Mouse (Mus musculus) cerebellum, adult 2 months (tissue): ENCODE results near the gene Tent5c. TPM values are rescaled to one million over a fixed set of nuclear protein-coding genes. Genes with fewer than 3 reads are reported as not detected.

Source experiments
- DNase-seq, 2 experiments: peaks; one replicate each; pipeline ENCODE4 v3.0.0; 2021
- H3K27ac ChIP-seq: fragments of 200-500 bp; 2 replicates; pipeline ENCODE4 v1.5.1; 2012; ENCODE audit warnings: low read length, control low read depth, inconsistent platforms; ENCODE audit not compliant: insufficient read depth
- H3K27me3 ChIP-seq: fragments of 200-500 bp; 2 replicates; pipeline ENCODE4 v1.6.1; 2012; ENCODE audit warnings: inconsistent platforms, mild to moderate bottlenecking, low read length, moderate library complexity; ENCODE audit not compliant: control insufficient read depth, insufficient read depth
- H3K4me1 ChIP-seq: fragments of 200-500 bp; 2 replicates; pipeline ENCODE4 v1.6.1; 2011; ENCODE audit warnings: low read length; ENCODE audit not compliant: control insufficient read depth, insufficient read depth
- H3K4me3 ChIP-seq: fragments of 200-500 bp; replicated peaks from 2 replicates; pipeline ENCODE3; 2011; ENCODE audit warnings: mild to moderate bottlenecking, low read depth, low read length, control low read depth; ENCODE audit not compliant: insufficient read depth
- CTCF ChIP-seq: fragments of 200-500 bp; IDR thresholded peaks from 2 replicates; pipeline ENCODE4 v1.5.1; 2011; ENCODE audit warnings: low read depth, mild to moderate bottlenecking, control low read depth, low read length, moderate library complexity, borderline replicate concordance; ENCODE audit not compliant: insufficient read depth
- POLR2A ChIP-seq: fragments of 200-500 bp; IDR thresholded peaks from 2 replicates; pipeline ENCODE4 v1.6.1; 2011; ENCODE audit warnings: low read length, control low read depth, borderline replicate concordance; ENCODE audit not compliant: insufficient read depth
- WGBS: fragments of 180-500 bp; shearing (Covaris S2); methylation state at CpG from one replicate; pipeline ENCODE4 v1.1.7; 2018; 5-methylcytosine and 5-hydroxymethylcytosine counted together
- polyA plus RNA-seq: library from polyadenylated mRNA; depleted of rRNA; stranded (reverse); fragments of >200 nt; gene quantifications from 2 replicates; pipeline ENCODE4 v1.2.3, GENCODE M21; 2012

The Tent5c gene
- polyA plus RNA-seq, 1 experiment = 0.88 TPM

DNA sequence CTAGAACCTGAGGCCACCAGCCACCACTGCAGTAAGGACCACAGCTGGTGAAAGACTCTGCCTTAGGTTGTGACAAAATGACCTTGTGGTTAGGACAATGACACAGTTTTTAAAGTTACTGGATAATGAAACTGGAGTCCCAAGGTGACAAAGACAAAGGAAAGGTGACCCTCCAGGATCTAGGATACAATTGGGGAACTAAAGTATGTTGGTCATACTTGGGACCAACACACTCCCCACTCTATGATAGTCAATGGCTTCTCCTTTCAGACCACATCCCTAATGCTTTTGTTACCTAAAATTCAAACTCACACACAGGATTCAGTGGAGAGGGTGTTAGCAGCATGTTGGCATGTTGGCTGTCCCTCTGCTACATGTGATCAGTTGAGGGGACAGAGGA, 12.8 kb upstream of the Tent5c start:
- Histone ChIP-seq H3K4me3 (no peak overlapping the region), H3K4me1 (no peaks in the 10 kb centered on the region), H3K27ac (no peak overlapping the region), H3K27me3 (no peaks in the 10 kb centered on the region)
- no peak for DNase-seq
- no peak for TF ChIP-seq CTCF
- TF ChIP-seq POLR2A = no peak

DNA sequence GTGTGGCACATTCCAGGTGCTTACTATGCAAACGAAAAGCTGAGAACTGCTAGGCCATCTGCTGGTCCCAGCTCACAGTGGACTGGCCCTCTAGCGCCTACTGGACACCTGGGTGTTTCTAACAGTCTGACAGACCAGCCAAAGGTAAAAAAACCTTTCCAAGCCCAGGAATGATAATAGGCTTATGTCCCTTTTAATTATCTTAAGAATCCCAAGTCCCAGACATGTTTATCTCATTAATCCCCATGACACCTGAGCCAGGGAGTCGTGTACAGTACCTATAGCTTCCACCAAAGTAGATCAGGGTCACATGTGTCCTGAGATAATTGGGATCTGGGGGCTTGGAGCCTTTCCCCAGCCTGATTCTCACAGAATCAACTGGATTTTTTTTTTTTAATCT, 7.0 kb upstream of the Tent5c start:
- Histone ChIP-seq H3K4me1 (no peaks in the 10 kb centered on the region), H3K27ac (no peak overlapping the region), H3K27me3 (no peaks in the 10 kb centered on the region), H3K4me3 (no peak overlapping the region)
- 71% methylated on average over 3 of the region's 3 CpGs for WGBS
- TF ChIP-seq POLR2A (no peak), CTCF (no peak)
- DNase-seq = no peak

DNA sequence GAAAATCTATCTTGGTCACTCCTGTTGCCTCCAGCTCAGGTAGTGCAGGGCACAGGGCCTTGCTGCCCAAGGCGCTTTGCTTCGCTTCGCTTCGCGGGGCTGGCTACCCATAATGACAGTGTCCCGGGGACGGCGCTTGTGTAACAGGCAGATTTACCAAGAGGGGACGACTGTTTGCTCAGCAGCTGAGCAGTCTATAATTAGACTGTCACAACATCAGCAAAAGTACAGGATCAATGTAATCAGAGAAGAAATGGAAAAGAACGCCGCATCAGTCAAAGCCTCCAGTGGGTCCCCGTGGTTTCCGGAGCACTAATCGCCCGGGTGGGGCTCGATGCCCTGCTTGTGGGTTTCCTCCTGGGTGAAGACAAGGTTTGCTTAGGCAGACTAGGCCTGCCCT, 6.3 kb upstream of the Tent5c start:
- no peak for DNase-seq
- WGBS = 94% methylated on average over 16 of the region's 16 CpGs
- H3K4me1 ChIP-seq = no peaks in the 10 kb centered on the region
- H3K27me3 ChIP-seq = no peaks in the 10 kb centered on the region
- H3K27ac ChIP-seq = no peak overlapping the region
- no peak overlapping the region for H3K4me3 ChIP-seq
- TF ChIP-seq CTCF (no peak), POLR2A (no peak)

DNA sequence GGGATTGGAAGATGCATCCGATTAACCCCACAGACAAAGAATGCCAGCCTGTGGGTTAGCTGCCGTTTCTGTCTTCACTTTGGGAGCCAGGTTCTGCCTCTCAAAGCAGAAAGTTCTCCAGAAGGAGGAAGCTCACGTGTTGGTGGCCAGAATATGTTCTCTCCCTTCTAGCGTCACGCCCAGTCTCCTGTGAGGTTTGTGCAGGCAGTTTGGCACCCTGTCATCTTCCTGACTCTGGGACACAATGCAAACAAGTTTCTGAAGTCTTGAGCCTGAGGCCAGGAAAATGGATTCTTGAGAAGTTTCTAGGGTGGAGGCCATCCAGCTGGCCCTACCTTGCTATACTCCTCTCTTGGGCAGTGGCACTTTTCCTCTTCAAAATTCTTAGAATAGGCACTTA, 5.8 kb upstream of the Tent5c start:
- Histone ChIP-seq H3K4me1 (no peaks in the 10 kb centered on the region), H3K4me3 (no peak overlapping the region), H3K27me3 (no peaks in the 10 kb centered on the region), H3K27ac (no peak overlapping the region)
- DNase-seq = no peak
- TF ChIP-seq CTCF = no peak
- no peak for TF ChIP-seq POLR2A
- 81% methylated on average over 5 of the region's 5 CpGs for WGBS

DNA sequence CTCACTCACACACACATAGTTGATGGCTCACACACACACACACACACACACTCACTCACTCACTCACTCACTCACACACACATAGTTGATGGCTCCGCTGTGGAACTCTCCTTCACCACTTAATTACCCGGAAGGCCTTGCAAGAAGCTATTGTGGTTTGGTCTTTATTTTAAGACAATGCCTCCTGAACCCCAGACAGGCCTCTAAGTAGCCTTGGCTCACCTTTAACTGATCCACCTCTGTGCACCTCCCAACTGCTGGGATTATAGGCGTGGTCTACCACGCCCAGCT, 831 bp upstream of the Tent5c start:
- Histone ChIP-seq H3K27me3 (no peaks in the 10 kb centered on the region; the same call in 1 of the 2 replicates), H3K4me1 (no peaks in the 10 kb centered on the region), H3K27ac (no peak overlapping the region), H3K4me3 (no peak overlapping the region)
- DNase-seq = no peak
- no peak for TF ChIP-seq POLR2A
- no peak for TF ChIP-seq CTCF
- 30% methylated on average over 4 of the region's 4 CpGs for WGBS

DNA sequence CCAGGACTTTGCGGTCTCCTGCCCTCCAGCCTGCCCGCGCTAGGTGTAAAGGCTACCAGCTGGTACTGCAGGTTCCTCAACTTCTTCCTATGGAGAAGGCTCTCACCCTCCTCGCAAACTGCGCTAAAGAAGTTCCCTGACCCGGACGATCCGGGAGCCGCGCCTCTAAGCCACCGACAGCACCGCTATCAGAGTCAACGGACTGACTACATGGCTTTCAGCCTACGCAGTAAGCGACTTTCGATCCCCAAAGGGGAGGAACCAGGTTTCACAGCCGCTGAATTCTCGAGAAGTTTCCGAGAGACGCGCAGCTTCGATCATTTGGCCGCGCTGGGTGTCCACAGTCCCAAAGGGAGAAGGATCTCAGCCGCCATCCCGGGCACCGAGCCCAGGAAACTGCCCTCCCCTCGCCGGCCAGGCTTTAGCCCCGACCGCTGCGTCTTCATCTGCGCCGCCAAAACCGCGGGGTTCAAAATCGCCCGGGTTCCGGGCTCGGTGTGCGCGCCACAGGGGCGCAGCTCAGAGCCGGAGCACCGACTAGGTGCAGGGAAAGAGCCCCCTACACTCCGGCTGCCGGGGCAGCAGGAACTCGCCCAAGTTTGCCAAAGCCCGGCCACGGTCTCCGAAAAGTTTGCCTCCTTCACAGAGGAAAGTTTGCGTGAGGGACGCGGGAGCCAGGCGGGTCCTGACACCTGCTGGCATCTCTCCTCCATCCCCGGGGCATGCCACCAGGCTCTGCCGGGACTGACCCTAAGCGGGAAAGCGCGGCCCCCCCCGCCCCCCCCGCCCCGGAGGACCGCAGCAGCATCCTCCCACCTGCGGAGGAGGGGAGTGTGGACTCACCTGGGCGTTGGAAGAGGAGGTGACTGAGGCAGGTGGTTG, 632 bp downstream of the Tent5c start:
- Histone ChIP-seq H3K4me3 (peak overlapping the region; percentile 53), H3K27me3 (no peaks in the 10 kb centered on the region; the same call in 1 of the 2 replicates), H3K27ac (no peak overlapping the region), H3K4me1 (no peaks in the 10 kb centered on the region)
- peak; percentile 32 to 45 for DNase-seq
- TF ChIP-seq CTCF (no peak), POLR2A (no peak)
- WGBS = under 1% methylated on average over 66 of the region's 66 CpGs

DNA sequence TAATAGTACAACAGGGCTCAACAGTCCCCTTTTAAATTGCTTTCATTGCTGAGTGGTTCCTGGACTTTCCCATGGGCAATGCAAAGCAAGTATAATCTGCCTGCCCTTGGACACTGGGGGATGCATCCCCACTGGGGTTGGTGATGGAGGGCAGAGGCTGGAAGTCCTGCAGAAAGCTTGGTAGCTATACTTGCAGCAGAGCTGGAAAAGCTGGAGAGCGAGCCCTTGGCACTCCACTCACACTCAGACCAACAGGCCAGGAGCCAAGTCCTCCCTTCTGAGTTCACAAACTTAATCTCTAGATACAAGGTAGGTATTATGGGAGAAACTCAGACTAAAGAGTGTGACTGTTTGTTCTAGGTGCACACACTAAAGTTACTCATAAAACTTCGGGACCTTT, 2.1 kb downstream of the Tent5c start:
- Histone ChIP-seq H3K27ac (no peak overlapping the region), H3K4me1 (no peaks in the 10 kb centered on the region), H3K4me3 (no peak overlapping the region), H3K27me3 (no peaks in the 10 kb centered on the region; the same call in 1 of the 2 replicates)
- WGBS = 80% methylated on average over 2 of the region's 2 CpGs
- TF ChIP-seq POLR2A = no peak
- TF ChIP-seq CTCF = no peak
- DNase-seq = no peak

DNA sequence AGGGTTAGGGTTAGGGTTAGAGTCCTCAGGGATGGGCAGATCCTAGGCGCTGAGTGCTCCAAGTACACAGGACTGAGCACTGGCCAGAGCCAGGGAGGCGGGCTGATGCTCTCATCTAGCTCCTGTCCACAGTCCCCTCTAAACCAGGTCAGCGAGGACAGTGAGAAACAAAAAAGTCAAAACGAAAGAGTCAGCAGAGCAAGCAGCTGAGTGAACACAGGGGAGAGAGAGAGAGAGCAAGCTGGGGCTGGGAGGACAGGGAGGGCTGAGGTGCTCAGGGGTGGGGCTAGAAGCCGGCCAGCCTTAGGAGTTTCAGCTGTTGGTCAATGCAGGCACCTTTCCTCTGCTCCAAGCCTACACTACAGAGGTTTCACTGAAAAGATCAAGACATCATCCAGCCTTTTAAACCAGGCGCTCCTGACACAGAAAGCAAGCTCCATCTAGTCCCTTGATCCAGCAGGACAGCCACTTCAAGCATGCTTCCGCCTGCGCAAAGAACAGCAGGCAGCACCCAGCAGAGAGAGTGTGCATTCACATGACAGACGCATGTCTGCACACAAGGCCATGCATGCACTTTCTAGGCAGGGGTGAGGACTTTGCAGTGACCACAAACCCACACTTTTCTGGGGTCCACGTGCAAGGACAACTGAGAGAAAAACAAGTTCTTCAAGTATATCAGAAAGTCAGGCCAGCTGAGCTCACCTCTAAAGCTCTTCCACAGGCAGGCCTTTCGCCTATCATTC, 3.6 kb downstream of the Tent5c start:
- WGBS = 53% methylated on average over 11 of the region's 11 CpGs
- no peaks in the 10 kb centered on the region for H3K4me1 ChIP-seq
- H3K4me3 ChIP-seq = no peak overlapping the region
- TF ChIP-seq CTCF (no peak), POLR2A (no peak)
- no peak overlapping the region for H3K27ac ChIP-seq
- no peaks in the 10 kb centered on the region; the same call in 1 of the 2 replicates for H3K27me3 ChIP-seq
- no peak for DNase-seq
